Mouse (Mus musculus): ENCODE data around the gene Madcam1. TPM values are rescaled to one million over a fixed set of nuclear protein-coding genes. Genes with fewer than 3 reads are reported as not detected.

The Madcam1 gene
- total and polyA plus RNA-seq, 3 experiments = not detected

DNA sequence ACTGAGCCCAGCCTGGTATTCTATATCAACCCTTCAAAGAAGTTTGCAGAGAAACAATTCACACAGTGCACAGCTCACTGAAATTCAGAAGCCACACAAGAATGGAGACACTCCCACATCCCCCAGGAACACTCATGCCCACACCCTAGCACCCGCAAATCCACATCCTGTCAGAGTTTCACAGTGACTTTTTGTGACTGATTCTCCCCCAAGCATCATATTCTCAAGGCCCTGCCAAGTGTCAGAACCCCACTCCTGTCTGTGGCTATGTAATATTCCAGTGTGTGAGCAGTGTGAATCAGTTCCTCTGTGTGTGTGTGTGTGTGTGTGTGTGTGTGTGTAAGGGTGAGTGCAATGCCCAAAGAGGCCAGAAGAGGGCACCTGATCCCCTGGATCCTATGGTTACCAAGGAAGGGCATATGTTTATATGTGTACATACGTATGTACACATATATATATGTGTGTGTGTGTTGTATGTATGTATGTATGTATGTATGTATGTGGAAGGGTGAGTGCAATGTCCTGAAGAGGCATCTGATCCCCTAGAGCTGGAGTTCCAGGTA lies 27.7 kb downstream of the Madcam1 start:
- DNase-seq (ENCODE audit: low spot score) = no peak
- ATAC-seq (ENCODE audit: extremely low read depth, insufficient number of reproducible peaks, low FRiP score, poor library complexity, severe bottlenecking) = no peak
- Histone ChIP-seq H3K9me3 (replicated peaks) (peaks cover 6% of the 10 kb centered on the region), H3K27me3 (ENCODE audit: insufficient read depth, low read length) (peaks cover 11% of the 10 kb centered on the region), H3K4me1 (ENCODE audit: insufficient read depth, low read depth, low read length) (peaks cover 15% of the 10 kb centered on the region), H3K4me3 (ENCODE audit: low read depth, low read length) (no peak overlapping the region), H3K36me3 (replicated peaks) (peaks cover 41% of the 10 kb centered on the region)
- TF ChIP-seq TAL1 (conservative IDR thresholded peaks at IDR 0.05; ENCODE audit: low read depth, low read length) (no peak), GATA1 (IDR thresholded peaks at IDR 0.05; ENCODE audit: borderline replicate concordance, low read length) (no peak), GATA2 (IDR thresholded peaks at IDR 0.05; ENCODE audit: borderline replicate concordance, low read depth, low read length) (no peak), CTCF (IDR thresholded peaks at IDR 0.05; ENCODE audit: low read depth, low read length) (no peak; the same call in 1 of the 2 replicates), POLR2AphosphoS5 (IDR thresholded peaks at IDR 0.05; ENCODE audit: insufficient replicate concordance, low read depth, low read length) (no peak)

DNA sequence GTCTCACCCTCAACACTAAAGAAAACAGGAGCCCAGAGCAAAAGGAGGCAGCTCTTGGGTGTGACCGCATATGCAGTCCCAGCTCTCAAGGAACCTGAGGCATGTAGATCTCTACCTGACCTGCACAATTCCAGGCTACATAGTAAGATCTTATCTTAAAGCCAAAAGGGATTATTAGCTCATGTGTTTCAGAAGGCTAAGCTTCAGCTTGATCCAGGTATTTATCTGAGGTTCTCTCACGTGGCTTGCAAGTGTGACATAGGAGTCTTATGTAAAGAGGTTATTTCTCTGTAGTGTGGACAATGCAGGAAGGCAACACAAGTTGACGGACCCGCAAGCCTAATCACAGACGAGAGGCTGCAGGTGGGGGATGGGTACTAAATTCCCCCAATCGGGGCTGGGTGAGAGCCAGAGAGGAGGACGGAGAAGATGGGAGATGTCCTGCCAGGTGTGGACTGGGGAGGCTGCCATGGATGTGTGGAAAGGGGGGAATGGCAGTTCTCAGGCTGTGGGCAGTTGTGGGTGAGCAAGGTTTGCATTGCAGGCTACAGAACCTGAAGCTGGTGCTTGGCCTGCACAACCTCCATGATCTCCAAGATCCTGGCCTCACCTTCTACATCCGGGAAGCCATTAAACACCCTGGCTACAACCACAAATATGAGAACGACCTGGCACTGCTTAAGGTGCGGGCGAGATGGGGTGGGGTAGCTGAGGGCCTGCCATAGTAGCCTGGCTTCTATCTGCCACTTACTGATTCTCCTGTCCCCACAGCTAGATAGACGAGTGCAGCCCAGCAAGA lies 29.4 kb downstream of the Madcam1 start:
- no peak for TF ChIP-seq TAL1 (conservative IDR thresholded peaks at IDR 0.05; ENCODE audit: low read depth, low read length)
- TF ChIP-seq POLR2AphosphoS5 (IDR thresholded peaks at IDR 0.05; ENCODE audit: insufficient replicate concordance, low read depth, low read length) = no peak
- no peak for TF ChIP-seq CTCF (IDR thresholded peaks at IDR 0.05; ENCODE audit: low read depth, low read length)
- TF ChIP-seq GATA1 (IDR thresholded peaks at IDR 0.05; ENCODE audit: borderline replicate concordance, low read length) = no peak
- TF ChIP-seq GATA2 (IDR thresholded peaks at IDR 0.05; ENCODE audit: borderline replicate concordance, low read depth, low read length) = no peak
- Histone ChIP-seq H3K27me3 (ENCODE audit: insufficient read depth, low read length) (peaks cover 24% of the 10 kb centered on the region), H3K4me3 (ENCODE audit: low read depth, low read length) (no peak overlapping the region), H3K36me3 (replicated peaks) (peaks cover 24% of the 10 kb centered on the region), H3K9me3 (replicated peaks) (peaks cover 6% of the 10 kb centered on the region), H3K4me1 (ENCODE audit: insufficient read depth, low read depth, low read length) (peaks cover 8% of the 10 kb centered on the region)
- DNase-seq (ENCODE audit: low spot score) (no peak), ATAC-seq (ENCODE audit: extremely low read depth, insufficient number of reproducible peaks, low FRiP score, poor library complexity, severe bottlenecking) (no peak)

GRCm38 (mm10) chr10:79694379-79694655 lies 30.0 kb downstream of the Madcam1 start:
- no peak for DNase-seq (ENCODE audit: low spot score)
- Histone ChIP-seq H3K9me3 (replicated peaks) (peaks cover 6% of the 10 kb centered on the region), H3K36me3 (replicated peaks) (peaks cover 18% of the 10 kb centered on the region), H3K4me3 (ENCODE audit: low read depth, low read length) (no peak overlapping the region), H3K27me3 (ENCODE audit: insufficient read depth, low read length) (peaks cover 24% of the 10 kb centered on the region), H3K4me1 (ENCODE audit: insufficient read depth, low read depth, low read length) (peaks cover 7% of the 10 kb centered on the region)
- ATAC-seq (ENCODE audit: extremely low read depth, insufficient number of reproducible peaks, low FRiP score, poor library complexity, severe bottlenecking) = no peak
- TF ChIP-seq CTCF (IDR thresholded peaks at IDR 0.05; ENCODE audit: low read depth, low read length) = no peak
- TF ChIP-seq TAL1 (conservative IDR thresholded peaks at IDR 0.05; ENCODE audit: low read depth, low read length) = no peak
- no peak for TF ChIP-seq POLR2AphosphoS5 (IDR thresholded peaks at IDR 0.05; ENCODE audit: insufficient replicate concordance, low read depth, low read length)
- TF ChIP-seq GATA2 (IDR thresholded peaks at IDR 0.05; ENCODE audit: borderline replicate concordance, low read depth, low read length) = no peak
- no peak for TF ChIP-seq GATA1 (IDR thresholded peaks at IDR 0.05; ENCODE audit: borderline replicate concordance, low read length)

DNA sequence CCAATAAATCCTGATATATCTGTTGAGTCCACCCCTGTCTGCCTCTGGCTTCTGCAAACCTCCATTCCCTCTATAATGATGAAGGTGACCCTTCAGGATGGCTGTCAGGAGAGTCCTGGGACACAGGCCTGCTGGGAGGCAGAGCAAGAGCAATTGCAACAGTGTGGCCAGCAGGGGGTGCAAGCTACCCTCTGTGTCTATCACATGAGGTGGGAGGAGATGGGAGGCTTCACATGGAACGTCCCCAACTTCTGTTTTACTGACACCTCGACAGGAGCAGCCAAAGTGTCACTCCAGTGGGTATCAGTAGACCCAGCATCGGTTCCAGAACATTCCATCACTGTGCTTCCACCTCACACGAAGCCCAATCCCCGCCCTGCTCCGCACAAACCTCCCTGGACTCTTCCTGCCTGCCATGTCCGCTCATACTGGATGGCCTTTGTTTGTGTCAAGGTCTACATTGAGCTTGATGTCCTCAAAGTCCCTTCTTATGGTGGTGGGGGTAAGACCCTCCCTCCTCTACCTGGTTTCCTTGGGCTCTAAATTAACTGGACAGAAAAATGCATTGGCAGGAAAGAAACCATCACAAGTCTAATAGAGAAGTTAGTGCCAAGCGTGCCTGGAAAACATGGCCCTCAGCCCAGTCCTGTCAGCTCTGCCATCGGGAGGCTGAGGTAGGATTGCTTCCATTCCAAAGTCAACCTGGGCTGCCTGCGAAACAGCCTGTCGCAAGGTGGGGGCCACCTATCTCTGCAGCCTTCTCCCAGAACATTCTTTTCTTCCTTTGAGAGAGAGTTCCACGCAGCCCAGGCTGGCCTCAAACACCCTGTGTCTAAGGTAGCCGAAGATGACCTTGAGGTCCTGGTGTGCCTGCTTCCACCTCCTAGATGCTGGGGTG lies 31.1 kb downstream of the Madcam1 start:
- peaks cover 6% of the 10 kb centered on the region for H3K9me3 ChIP-seq (replicated peaks)
- H3K4me1 ChIP-seq (ENCODE audit: insufficient read depth, low read depth, low read length) = peaks cover 7% of the 10 kb centered on the region
- DNase-seq (ENCODE audit: low spot score) (peak; percentile 82), ATAC-seq (ENCODE audit: extremely low read depth, insufficient number of reproducible peaks, low FRiP score, poor library complexity, severe bottlenecking) (peak; percentile 60)
- TF ChIP-seq GATA2 (IDR thresholded peaks at IDR 0.05; ENCODE audit: borderline replicate concordance, low read depth, low read length) (no peak), CTCF (IDR thresholded peaks at IDR 0.05; ENCODE audit: low read depth, low read length) (peak; percentile 96), GATA1 (IDR thresholded peaks at IDR 0.05; ENCODE audit: borderline replicate concordance, low read length) (no peak)
- peaks cover 8% of the 10 kb centered on the region for H3K36me3 ChIP-seq (replicated peaks)
- no peak overlapping the region for H3K4me3 ChIP-seq (ENCODE audit: low read depth, low read length)
- peaks cover 28% of the 10 kb centered on the region for H3K27me3 ChIP-seq (ENCODE audit: insufficient read depth, low read length)

- Histone ChIP-seq H3K27me3 (ENCODE audit: insufficient read depth, low read length) (peaks cover 30% of the 10 kb centered on the region), H3K4me3 (ENCODE audit: low read depth, low read length) (no peak overlapping the region), H3K9me3 (replicated peaks) (peaks cover 6% of the 10 kb centered on the region), H3K36me3 (replicated peaks) (peaks cover 6% of the 10 kb centered on the region), H3K4me1 (ENCODE audit: insufficient read depth, low read depth, low read length) (peaks cover 7% of the 10 kb centered on the region)
- no peak for ATAC-seq (ENCODE audit: extremely low read depth, insufficient number of reproducible peaks, low FRiP score, poor library complexity, severe bottlenecking)
- TF ChIP-seq TAL1 (conservative IDR thresholded peaks at IDR 0.05; ENCODE audit: low read depth, low read length) (no peak), GATA2 (IDR thresholded peaks at IDR 0.05; ENCODE audit: borderline replicate concordance, low read depth, low read length) (no peak), CTCF (IDR thresholded peaks at IDR 0.05; ENCODE audit: low read depth, low read length) (no peak), GATA1 (IDR thresholded peaks at IDR 0.05; ENCODE audit: borderline replicate concordance, low read length) (no peak), POLR2AphosphoS5 (IDR thresholded peaks at IDR 0.05; ENCODE audit: insufficient replicate concordance, low read depth, low read length) (no peak)
- DNase-seq (ENCODE audit: low spot score) = no peak
Measured at GRCm38 (mm10) chr10:79696129-79696651, 31.8 kb downstream of the Madcam1 start.

DNA sequence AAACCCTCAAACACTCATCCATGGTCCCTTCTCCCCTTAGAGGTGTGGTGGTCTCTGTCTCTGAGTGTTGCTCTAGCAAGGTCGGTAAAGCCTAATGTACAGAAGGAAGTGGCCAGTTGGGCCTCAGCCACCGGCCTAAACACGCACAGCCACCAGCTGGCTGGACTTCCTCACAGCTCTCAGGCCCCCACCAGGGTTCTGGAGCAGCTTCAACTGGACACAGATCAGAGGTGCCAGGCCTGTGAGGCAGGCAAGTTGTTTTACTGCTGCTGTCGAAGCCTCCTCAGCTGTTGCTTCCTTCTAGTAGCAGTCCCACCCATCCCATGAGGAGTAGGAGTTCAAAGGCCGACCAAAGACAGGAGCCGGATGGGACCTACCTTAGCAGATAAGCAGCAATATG lies 33.6 kb downstream of the Madcam1 start:
- Histone ChIP-seq H3K9me3 (replicated peaks) (no peaks in the 10 kb centered on the region), H3K27me3 (ENCODE audit: insufficient read depth, low read length) (peaks cover 30% of the 10 kb centered on the region), H3K4me1 (ENCODE audit: insufficient read depth, low read depth, low read length) (peaks cover 8% of the 10 kb centered on the region), H3K4me3 (ENCODE audit: low read depth, low read length) (no peak overlapping the region), H3K36me3 (replicated peaks) (no peaks in the 10 kb centered on the region)
- no peak for TF ChIP-seq TAL1 (conservative IDR thresholded peaks at IDR 0.05; ENCODE audit: low read depth, low read length)
- no peak for TF ChIP-seq POLR2AphosphoS5 (IDR thresholded peaks at IDR 0.05; ENCODE audit: insufficient replicate concordance, low read depth, low read length)
- no peak for TF ChIP-seq CTCF (IDR thresholded peaks at IDR 0.05; ENCODE audit: low read depth, low read length)
- no peak for TF ChIP-seq GATA1 (IDR thresholded peaks at IDR 0.05; ENCODE audit: borderline replicate concordance, low read length)
- TF ChIP-seq GATA2 (IDR thresholded peaks at IDR 0.05; ENCODE audit: borderline replicate concordance, low read depth, low read length) = no peak
- ATAC-seq (ENCODE audit: extremely low read depth, insufficient number of reproducible peaks, low FRiP score, poor library complexity, severe bottlenecking) = no peak
- DNase-seq (ENCODE audit: low spot score) = no peak

All from G1E (cell line).